Mouse (Mus musculus): ENCODE results near the gene Parm1. TPM values are rescaled to one million over a fixed set of nuclear protein-coding genes. Genes with fewer than 3 reads are reported as not detected.

Gene Parm1
- polyA plus RNA-seq, 1 experiment from 2014 or later, result 6.3 TPM

DNA sequence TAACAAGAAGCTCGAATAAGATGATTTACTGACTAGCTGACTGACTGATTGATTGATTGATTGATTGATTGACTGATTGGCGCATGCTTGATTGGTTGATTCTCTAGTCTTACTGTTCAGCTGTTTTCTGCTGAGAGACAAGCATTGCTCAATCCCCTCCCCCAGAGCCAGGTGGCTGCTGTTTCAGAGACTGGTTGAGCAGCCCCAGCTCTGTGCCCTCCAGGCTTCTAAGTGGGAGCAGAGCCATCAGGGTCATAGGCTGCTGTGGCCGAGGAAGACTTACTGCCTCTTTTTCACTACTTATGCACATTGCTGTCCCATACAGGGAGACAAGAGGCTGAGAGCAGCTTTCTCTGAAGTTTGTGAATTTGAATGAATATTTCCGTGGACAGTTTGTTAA lies 2.1 kb downstream of the Parm1 start:
- H3K27ac ChIP-seq, result no peak overlapping the region
- no peak overlapping the region for H3K9ac ChIP-seq
- no peaks in the 10 kb centered on the region for H3K9me3 ChIP-seq
- WGBS, result 57% methylated on average over 4 of the region's 4 CpGs
- H3K4me3 ChIP-seq (replicated peaks), result no peak overlapping the region
- ATAC-seq (ENCODE audit: low FRiP score), result no peak
- H3K36me3 ChIP-seq (replicated peaks), result no peaks in the 10 kb centered on the region
- peaks cover 18% of the 10 kb centered on the region for H3K4me1 ChIP-seq
- peaks cover 18% of the 10 kb centered on the region for H3K27me3 ChIP-seq
- H3K4me2 ChIP-seq, result no peak overlapping the region

DNA sequence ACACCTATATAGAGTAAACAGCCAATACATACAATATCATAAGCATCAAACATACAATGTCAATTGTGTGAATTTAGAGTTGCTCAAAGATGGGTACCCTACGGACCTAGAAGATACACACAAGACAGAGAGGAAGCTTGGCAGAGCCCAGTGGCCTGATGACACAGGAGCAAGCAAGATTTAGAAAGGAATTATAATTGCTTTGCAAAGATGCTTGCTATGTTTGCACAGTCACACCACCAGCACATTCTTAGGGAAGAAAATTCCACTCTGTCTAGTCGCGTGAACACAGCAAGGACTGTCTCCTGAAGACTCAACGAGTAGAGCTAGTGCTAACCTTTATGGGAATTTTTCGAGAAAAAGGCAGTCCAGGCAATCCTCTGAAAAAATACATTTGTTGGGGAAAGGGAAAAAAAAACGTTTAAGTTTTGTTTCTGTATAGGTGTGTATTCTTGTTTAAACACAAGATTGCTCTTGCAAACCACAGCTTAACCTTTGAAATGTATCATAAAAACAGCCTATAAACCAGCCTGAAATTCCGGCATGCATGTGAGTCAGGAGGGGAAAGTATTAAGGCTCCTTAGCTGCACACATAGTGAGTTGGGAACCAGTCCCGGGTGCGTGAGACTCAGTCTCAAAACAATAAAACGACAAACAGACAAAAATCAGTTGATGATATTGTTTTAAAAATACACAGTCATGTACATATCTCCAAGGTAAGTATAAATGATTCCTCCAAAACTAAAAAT lies 15.5 kb downstream of the Parm1 start:
- WGBS, result 86% methylated on average over 10 of the region's 10 CpGs
- H3K36me3 ChIP-seq (replicated peaks), result no peaks in the 10 kb centered on the region
- no peak overlapping the region for H3K4me3 ChIP-seq (replicated peaks)
- H3K27ac ChIP-seq, result no peak overlapping the region
- H3K4me2 ChIP-seq, result no peak overlapping the region
- no peaks in the 10 kb centered on the region for H3K9me3 ChIP-seq
- no peak for ATAC-seq (ENCODE audit: low FRiP score)
- H3K4me1 ChIP-seq, result no peaks in the 10 kb centered on the region
- no peak overlapping the region for H3K9ac ChIP-seq
- no peaks in the 10 kb centered on the region for H3K27me3 ChIP-seq

DNA sequence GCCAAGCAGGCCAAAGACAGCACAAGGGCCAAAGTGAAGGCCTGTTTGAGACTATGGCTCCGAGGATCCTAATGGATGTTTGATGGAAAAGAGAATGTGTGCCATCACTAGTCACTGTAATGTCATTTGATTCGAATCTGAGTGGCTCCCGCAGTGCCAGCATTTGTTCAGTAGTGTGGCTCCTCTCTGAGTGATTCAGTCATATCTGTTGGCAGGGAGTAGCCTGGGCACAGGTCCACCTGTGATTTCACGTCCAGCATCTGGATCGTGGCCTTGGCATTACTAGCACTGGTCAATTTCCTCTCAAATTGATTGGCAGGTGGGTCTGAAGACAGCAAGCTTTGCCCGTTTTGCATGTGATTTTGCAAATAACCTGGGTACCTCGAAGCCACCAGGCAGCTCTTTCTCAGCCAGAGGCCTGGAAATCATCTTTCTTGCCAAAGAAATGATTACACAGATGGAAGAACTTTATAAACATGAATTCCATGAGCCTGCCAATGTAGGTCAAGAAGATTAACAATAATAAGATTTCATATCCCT lies 41.7 kb downstream of the Parm1 start:
- Histone ChIP-seq H3K4me2 (no peak overlapping the region), H3K4me3 (replicated peaks) (no peak overlapping the region), H3K27me3 (no peaks in the 10 kb centered on the region), H3K27ac (no peak overlapping the region), H3K4me1 (no peaks in the 10 kb centered on the region), H3K9me3 (no peaks in the 10 kb centered on the region), H3K9ac (no peak overlapping the region), H3K36me3 (replicated peaks) (no peaks in the 10 kb centered on the region)
- no peak for ATAC-seq (ENCODE audit: low FRiP score)
- WGBS, result 86% methylated on average over 7 of the region's 7 CpGs

DNA sequence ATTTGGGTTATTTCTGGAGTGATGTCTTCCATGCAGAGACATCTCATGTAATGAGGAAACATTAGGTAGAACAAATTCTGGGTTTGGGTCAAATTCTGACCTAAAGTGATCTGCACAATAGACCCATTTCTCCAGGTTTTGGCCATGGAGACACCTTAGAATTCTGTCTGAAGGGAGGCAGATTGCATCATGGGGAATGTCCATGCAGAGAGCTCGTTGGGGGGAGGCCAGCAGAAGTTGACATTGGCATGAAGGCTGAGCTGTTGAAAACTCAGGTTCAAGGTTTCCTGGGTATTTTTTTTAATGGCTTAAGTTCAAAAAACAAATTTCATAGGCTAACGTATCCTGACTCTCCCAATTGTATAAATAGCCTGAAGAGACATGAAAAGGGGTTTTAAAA lies 42.3 kb downstream of the Parm1 start:
- Histone ChIP-seq H3K27ac (no peak overlapping the region), H3K27me3 (no peaks in the 10 kb centered on the region), H3K36me3 (replicated peaks) (no peaks in the 10 kb centered on the region), H3K9ac (no peak overlapping the region), H3K4me3 (replicated peaks) (no peak overlapping the region), H3K4me2 (no peak overlapping the region), H3K4me1 (no peaks in the 10 kb centered on the region), H3K9me3 (no peaks in the 10 kb centered on the region)
- no peak for ATAC-seq (ENCODE audit: low FRiP score)
- 88% methylated on average over 2 of the region's 2 CpGs for WGBS

DNA sequence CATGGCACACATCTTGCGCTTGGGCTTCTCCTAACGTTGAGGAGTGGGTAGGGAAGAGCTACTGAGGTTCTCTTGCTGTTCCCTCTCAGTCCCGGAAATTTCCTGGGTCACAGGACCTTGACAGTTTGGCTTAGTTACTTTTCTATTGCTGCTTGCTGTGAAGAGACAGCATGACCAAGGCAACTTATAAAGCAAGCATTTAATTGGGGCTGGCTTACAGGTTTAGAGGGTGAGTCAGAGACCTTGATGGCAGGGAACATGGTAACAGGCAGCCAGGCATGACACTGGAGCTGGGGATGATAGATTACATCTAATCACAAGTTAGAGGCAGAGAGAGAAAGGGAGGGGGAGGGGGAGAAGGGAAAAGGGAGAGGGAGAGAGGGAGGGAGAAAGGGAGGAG lies 44.0 kb downstream of the Parm1 start:
- no peaks in the 10 kb centered on the region for H3K27me3 ChIP-seq
- H3K4me2 ChIP-seq, result no peak overlapping the region
- H3K4me3 ChIP-seq (replicated peaks), result no peak overlapping the region
- no peaks in the 10 kb centered on the region for H3K9me3 ChIP-seq
- no peaks in the 10 kb centered on the region for H3K4me1 ChIP-seq
- WGBS, result 81% methylated on average over 3 of the region's 3 CpGs
- no peaks in the 10 kb centered on the region for H3K36me3 ChIP-seq (replicated peaks)
- H3K27ac ChIP-seq, result no peak overlapping the region
- no peak overlapping the region for H3K9ac ChIP-seq
- ATAC-seq (ENCODE audit: low FRiP score), result no peak

DNA sequence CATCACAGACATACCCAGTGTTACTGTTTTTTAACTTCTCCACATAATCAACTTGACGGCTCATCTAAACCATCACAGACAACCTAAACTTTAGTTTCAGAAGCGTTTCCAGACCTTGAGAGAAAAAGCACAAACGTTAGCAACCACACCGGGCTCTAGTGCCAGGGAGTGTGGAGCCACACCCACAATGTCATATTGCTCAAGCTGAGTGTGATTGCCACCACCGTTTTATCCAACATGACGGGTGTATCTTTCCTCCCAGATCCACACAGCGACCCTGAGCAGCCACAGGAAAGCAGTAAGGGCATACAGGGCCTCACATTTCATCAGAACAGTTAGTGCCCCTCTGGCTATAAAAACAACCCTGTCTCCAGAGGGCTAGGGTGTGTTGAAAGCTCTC lies 45.1 kb downstream of the Parm1 start:
- no peaks in the 10 kb centered on the region for H3K27me3 ChIP-seq
- no peaks in the 10 kb centered on the region for H3K4me1 ChIP-seq
- ATAC-seq (ENCODE audit: low FRiP score), result no peak
- H3K9me3 ChIP-seq, result no peaks in the 10 kb centered on the region
- H3K36me3 ChIP-seq (replicated peaks), result no peaks in the 10 kb centered on the region
- no peak overlapping the region for H3K4me2 ChIP-seq
- H3K27ac ChIP-seq, result no peak overlapping the region
- no peak overlapping the region for H3K9ac ChIP-seq
- 82% methylated on average over 7 of the region's 7 CpGs for WGBS
- no peak overlapping the region for H3K4me3 ChIP-seq (replicated peaks)

DNA sequence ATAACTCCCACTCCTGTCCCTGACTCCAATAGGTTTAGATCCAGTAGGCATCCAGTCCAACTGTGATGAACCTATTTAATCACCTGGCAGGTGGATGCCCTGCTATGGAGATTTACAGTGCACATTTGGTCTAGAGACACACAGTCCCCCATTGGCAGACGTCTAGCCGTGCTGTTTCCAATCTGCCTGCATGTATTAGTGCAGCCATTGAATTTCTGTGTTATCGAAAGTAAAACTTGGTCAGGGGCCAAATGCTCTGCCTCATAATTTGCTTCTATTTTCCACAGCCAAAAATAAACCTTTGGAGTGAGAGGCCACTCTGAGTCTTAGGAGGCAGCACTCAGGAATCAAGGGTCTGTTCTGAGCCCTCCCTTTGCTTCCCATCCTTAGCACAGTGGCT lies 46.6 kb downstream of the Parm1 start:
- Histone ChIP-seq H3K36me3 (replicated peaks) (no peaks in the 10 kb centered on the region), H3K27me3 (no peaks in the 10 kb centered on the region), H3K27ac (no peak overlapping the region), H3K4me3 (replicated peaks) (no peak overlapping the region), H3K9me3 (no peaks in the 10 kb centered on the region), H3K9ac (no peak overlapping the region), H3K4me1 (no peaks in the 10 kb centered on the region), H3K4me2 (no peak overlapping the region)
- WGBS, result 84% methylated on average over 3 of the region's 3 CpGs
- no peak for ATAC-seq (ENCODE audit: low FRiP score)

DNA sequence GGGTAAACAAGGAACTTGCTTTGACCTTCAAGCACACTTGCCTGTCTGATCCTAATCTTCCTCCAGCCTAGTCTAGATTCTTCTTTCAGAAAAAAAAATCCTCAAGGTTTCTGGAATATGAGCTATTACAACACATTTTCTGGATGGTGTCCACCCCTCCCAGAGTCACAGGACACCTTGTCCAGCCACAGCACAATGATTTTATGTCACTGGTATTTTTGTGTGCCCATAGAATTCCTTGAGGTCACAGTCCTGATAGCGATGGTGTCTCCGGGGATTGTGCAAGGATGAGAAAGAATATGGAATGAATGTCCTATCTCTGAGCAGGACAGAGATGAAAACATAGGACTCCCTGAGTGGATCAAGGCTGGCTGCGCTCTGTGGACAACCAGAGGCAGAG lies 48.0 kb downstream of the Parm1 start:
- ATAC-seq (ENCODE audit: low FRiP score), result no peak
- no peaks in the 10 kb centered on the region for H3K4me1 ChIP-seq
- H3K36me3 ChIP-seq (replicated peaks), result no peaks in the 10 kb centered on the region
- H3K9ac ChIP-seq, result no peak overlapping the region
- H3K27ac ChIP-seq, result no peak overlapping the region
- H3K4me2 ChIP-seq, result no peak overlapping the region
- H3K4me3 ChIP-seq (replicated peaks), result no peak overlapping the region
- no peaks in the 10 kb centered on the region for H3K27me3 ChIP-seq
- WGBS, result 92% methylated on average over 3 of the region's 3 CpGs
- H3K9me3 ChIP-seq, result no peaks in the 10 kb centered on the region

DNA sequence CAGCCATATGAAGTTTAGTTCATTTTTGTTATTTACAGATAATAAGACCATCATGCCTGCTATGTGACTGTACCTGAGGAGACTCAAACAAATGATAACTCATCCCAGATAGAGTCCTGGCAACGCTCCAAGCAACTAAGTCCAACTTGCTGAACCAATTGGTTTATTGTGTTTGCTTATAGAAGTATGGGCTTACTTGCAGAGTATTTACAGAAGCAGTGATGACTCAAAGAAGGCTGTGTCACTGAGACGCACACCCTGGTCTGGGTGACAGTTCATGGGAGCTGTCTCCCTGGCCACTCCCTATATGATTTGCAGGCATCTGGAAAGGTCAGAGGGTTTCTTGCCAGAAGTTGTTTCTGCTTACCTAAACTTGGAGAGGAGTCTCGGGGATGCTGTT lies 49.2 kb downstream of the Parm1 start:
- Histone ChIP-seq H3K27ac (no peak overlapping the region), H3K27me3 (no peaks in the 10 kb centered on the region), H3K4me1 (no peaks in the 10 kb centered on the region), H3K9me3 (no peaks in the 10 kb centered on the region), H3K4me3 (replicated peaks) (no peak overlapping the region), H3K4me2 (no peak overlapping the region), H3K9ac (no peak overlapping the region), H3K36me3 (replicated peaks) (no peaks in the 10 kb centered on the region)
- no peak for ATAC-seq (ENCODE audit: low FRiP score)
- 83% methylated on average over 3 of the region's 3 CpGs for WGBS

DNA sequence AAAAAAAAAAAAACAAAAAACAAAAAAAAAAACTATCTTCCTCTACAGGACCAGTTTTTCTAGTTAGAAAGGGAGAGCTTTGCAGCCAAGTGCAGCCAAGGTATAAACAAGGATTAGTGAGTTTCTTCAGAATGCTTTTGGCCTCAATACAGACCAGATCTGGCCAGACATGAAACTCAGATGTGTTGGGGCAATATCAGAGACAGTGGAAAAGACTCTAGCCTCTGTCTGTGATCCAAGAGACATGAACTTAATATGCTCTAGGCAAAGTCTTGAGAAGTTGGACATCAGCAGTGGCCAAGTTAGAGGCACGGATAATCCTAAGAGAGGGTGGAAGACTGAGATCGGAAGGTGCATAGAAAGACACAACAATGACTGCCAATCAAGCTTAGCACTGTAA lies 56.8 kb downstream of the Parm1 start:
- Histone ChIP-seq H3K4me3 (replicated peaks) (no peak overlapping the region), H3K36me3 (replicated peaks) (no peaks in the 10 kb centered on the region), H3K4me1 (no peaks in the 10 kb centered on the region), H3K27me3 (no peaks in the 10 kb centered on the region), H3K9ac (no peak overlapping the region), H3K27ac (no peak overlapping the region), H3K4me2 (no peak overlapping the region), H3K9me3 (no peaks in the 10 kb centered on the region)
- WGBS, result 34% methylated on average over 2 of the region's 2 CpGs
- no peak for ATAC-seq (ENCODE audit: low FRiP score)

DNA sequence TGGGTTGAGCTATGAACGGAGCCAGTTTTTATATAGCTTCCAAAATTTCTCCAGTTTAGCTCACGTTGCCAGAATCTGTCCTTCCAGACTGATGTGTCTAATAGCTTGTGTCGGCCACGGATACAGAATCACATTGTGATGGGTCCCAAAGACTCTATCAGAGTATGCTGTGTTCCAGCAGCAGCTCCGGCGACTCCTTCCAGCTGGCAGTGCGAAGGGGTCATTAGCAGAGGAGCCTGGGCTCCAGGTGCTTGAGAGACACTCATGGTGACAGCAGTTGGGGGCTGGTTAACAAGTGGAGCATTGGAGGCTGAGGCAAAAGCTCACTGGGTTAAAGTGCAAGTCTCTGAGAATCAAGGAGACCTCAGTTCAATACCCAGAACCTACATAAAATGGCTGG lies 61.5 kb downstream of the Parm1 start:
- 87% methylated on average over 7 of the region's 7 CpGs for whole genome bisulfite sequencing
- Histone ChIP-seq H3K9ac (no peak overlapping the region), H3K9me3 (no peaks in the 10 kb centered on the region), H3K4me3 (replicated peaks) (no peak overlapping the region), H3K4me1 (no peaks in the 10 kb centered on the region), H3K27ac (no peak overlapping the region), H3K36me3 (replicated peaks) (no peaks in the 10 kb centered on the region), H3K4me2 (no peak overlapping the region), H3K27me3 (no peaks in the 10 kb centered on the region)
- no peak for ATAC-seq (ENCODE audit: low FRiP score)

DNA sequence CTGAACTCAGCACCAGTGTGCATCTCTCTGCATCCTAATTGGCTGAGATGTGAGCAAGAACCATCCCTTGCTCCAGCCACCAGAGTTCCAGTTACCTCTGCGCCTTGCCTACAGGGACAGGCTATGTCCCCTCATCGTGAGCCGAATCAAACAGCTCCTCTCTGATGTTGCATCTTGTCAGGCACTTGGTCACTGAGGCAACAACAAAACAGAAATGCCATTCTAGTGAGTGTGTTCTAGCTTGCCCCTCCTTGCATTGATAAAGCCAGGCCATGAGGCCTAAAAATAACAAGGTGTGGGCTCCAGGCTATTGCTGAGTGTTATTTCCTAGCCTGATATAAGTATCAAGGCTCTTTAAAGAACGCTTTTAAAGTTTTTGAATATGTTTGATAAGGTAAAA lies 64.4 kb downstream of the Parm1 start:
- no peaks in the 10 kb centered on the region for H3K36me3 ChIP-seq (replicated peaks)
- no peak overlapping the region for H3K27ac ChIP-seq
- H3K4me3 ChIP-seq (replicated peaks), result no peak overlapping the region
- no peaks in the 10 kb centered on the region for H3K9me3 ChIP-seq
- H3K4me1 ChIP-seq, result no peaks in the 10 kb centered on the region
- no peak overlapping the region for H3K4me2 ChIP-seq
- H3K27me3 ChIP-seq, result no peaks in the 10 kb centered on the region
- no peak for ATAC-seq (ENCODE audit: low FRiP score)
- WGBS, result 90% methylated on average over 4 of the region's 4 CpGs
- no peak overlapping the region for H3K9ac ChIP-seq

DNA sequence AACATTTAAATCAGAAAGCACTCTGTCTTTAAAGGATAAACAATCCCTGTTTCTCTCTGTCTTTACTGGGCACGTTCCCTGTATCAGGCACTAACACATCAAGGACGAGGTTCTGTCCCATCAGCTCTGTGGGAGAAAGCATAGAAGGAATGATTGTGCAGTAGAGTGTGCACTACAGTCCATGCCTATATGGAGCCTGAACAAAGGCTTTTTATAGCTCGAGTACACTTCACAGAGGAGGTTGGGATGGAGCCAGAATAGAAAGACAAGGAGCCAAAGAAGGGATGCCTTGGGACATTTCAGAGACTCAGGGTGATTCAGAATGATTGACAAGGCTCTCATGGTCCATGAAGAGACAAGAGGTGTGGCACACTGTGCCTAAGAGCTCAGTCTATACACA lies 68.8 kb downstream of the Parm1 start:
- H3K4me1 ChIP-seq, result no peaks in the 10 kb centered on the region
- 29% methylated on average over 3 of the region's 3 CpGs for WGBS
- ATAC-seq (ENCODE audit: low FRiP score), result peak; percentile 20; the same call in 1 of the 2 replicates
- no peak overlapping the region for H3K4me3 ChIP-seq (replicated peaks)
- no peaks in the 10 kb centered on the region for H3K36me3 ChIP-seq (replicated peaks)
- peaks cover 4% of the 10 kb centered on the region; the same call in 1 of the 2 replicates for H3K9me3 ChIP-seq
- H3K9ac ChIP-seq, result no peak overlapping the region
- no peak overlapping the region for H3K27ac ChIP-seq
- H3K4me2 ChIP-seq, result no peak overlapping the region
- no peaks in the 10 kb centered on the region for H3K27me3 ChIP-seq

Measured in forebrain, embryonic 12.5 days (tissue).